Mouse (Mus musculus): ENCODE measurements around the gene Otud7b. TPM values are rescaled to one million over a fixed set of nuclear protein-coding genes. Genes with fewer than 3 reads are reported as not detected.

The Otud7b gene
- polyA plus RNA-seq, 1 experiment from 2014 or later, result 22.3 TPM

GRCm38 (mm10) chr3:96069542-96069941 lies 34.8 kb upstream of the Otud7b start:
- Histone ChIP-seq H3K9ac (no peak overlapping the region), H3K27me3 (replicated peaks) (no peaks in the 10 kb centered on the region), H3K36me3 (no peaks in the 10 kb centered on the region), H3K4me3 (replicated peaks) (no peak overlapping the region), H3K9me3 (no peaks in the 10 kb centered on the region), H3K4me2 (no peak overlapping the region), H3K27ac (no peak overlapping the region), H3K4me1 (no peaks in the 10 kb centered on the region)
- ATAC-seq (ENCODE audit: insufficient read depth, low FRiP score, low read depth), result no peak
- 57% methylated on average over 1 of the region's 1 CpGs for WGBS

- WGBS, result 65% methylated on average over 4 of the region's 4 CpGs
- Histone ChIP-seq H3K27me3 (replicated peaks) (no peaks in the 10 kb centered on the region), H3K4me2 (no peak overlapping the region), H3K9me3 (no peaks in the 10 kb centered on the region), H3K27ac (no peak overlapping the region), H3K4me3 (replicated peaks) (no peak overlapping the region), H3K36me3 (no peaks in the 10 kb centered on the region), H3K9ac (no peak overlapping the region), H3K4me1 (no peaks in the 10 kb centered on the region)
- no peak for ATAC-seq (ENCODE audit: insufficient read depth, low FRiP score, low read depth)
These were observed 34.1 kb upstream of the Otud7b start for GRCm38 (mm10) chr3:96070241-96070640.

GRCm38 (mm10) chr3:96072921-96073486 lies 31.3 kb upstream of the Otud7b start:
- Histone ChIP-seq H3K36me3 (no peaks in the 10 kb centered on the region), H3K4me3 (replicated peaks) (no peak overlapping the region), H3K4me1 (no peaks in the 10 kb centered on the region), H3K9me3 (no peaks in the 10 kb centered on the region), H3K4me2 (no peak overlapping the region), H3K27me3 (replicated peaks) (no peaks in the 10 kb centered on the region), H3K27ac (no peak overlapping the region), H3K9ac (no peak overlapping the region)
- no peak for ATAC-seq (ENCODE audit: insufficient read depth, low FRiP score, low read depth)
- 67% methylated on average over 12 of the region's 12 CpGs for WGBS

GRCm38 (mm10) chr3:96078066-96078465 lies 26.3 kb upstream of the Otud7b start:
- H3K27ac ChIP-seq, result no peak overlapping the region
- no peak overlapping the region for H3K4me2 ChIP-seq
- no peak for ATAC-seq (ENCODE audit: insufficient read depth, low FRiP score, low read depth)
- no peaks in the 10 kb centered on the region for H3K36me3 ChIP-seq
- no peak overlapping the region for H3K9ac ChIP-seq
- WGBS, result 72% methylated on average over 6 of the region's 6 CpGs
- H3K4me3 ChIP-seq (replicated peaks), result no peak overlapping the region
- H3K27me3 ChIP-seq (replicated peaks), result no peaks in the 10 kb centered on the region
- H3K4me1 ChIP-seq, result no peaks in the 10 kb centered on the region
- no peaks in the 10 kb centered on the region for H3K9me3 ChIP-seq

GRCm38 (mm10) chr3:96078711-96079110 lies 25.6 kb upstream of the Otud7b start:
- Histone ChIP-seq H3K27ac (no peak overlapping the region), H3K4me2 (no peak overlapping the region), H3K9ac (no peak overlapping the region), H3K4me1 (no peaks in the 10 kb centered on the region), H3K9me3 (no peaks in the 10 kb centered on the region), H3K4me3 (replicated peaks) (no peak overlapping the region), H3K27me3 (replicated peaks) (no peaks in the 10 kb centered on the region), H3K36me3 (no peaks in the 10 kb centered on the region)
- 58% methylated on average over 3 of the region's 3 CpGs for WGBS
- no peak for ATAC-seq (ENCODE audit: insufficient read depth, low FRiP score, low read depth)

- H3K9me3 ChIP-seq, result no peaks in the 10 kb centered on the region
- 53% methylated on average over 1 of the region's 1 CpGs for WGBS
- no peaks in the 10 kb centered on the region for H3K27me3 ChIP-seq (replicated peaks)
- H3K27ac ChIP-seq, result no peak overlapping the region
- no peaks in the 10 kb centered on the region for H3K4me1 ChIP-seq
- no peak for ATAC-seq (ENCODE audit: insufficient read depth, low FRiP score, low read depth)
- H3K4me3 ChIP-seq (replicated peaks), result no peak overlapping the region
- no peak overlapping the region for H3K9ac ChIP-seq
- no peaks in the 10 kb centered on the region for H3K36me3 ChIP-seq
- no peak overlapping the region for H3K4me2 ChIP-seq
These were observed 23.3 kb upstream of the Otud7b start for GRCm38 (mm10) chr3:96081006-96081405.

- ATAC-seq (ENCODE audit: insufficient read depth, low FRiP score, low read depth), result no peak
- no peak overlapping the region for H3K4me2 ChIP-seq
- no peaks in the 10 kb centered on the region for H3K36me3 ChIP-seq
- H3K27me3 ChIP-seq (replicated peaks), result no peaks in the 10 kb centered on the region
- no peaks in the 10 kb centered on the region for H3K9me3 ChIP-seq
- H3K27ac ChIP-seq, result no peak overlapping the region
- H3K4me1 ChIP-seq, result no peaks in the 10 kb centered on the region
- no peak overlapping the region for H3K9ac ChIP-seq
- no peak overlapping the region for H3K4me3 ChIP-seq (replicated peaks)
- WGBS, result 79% methylated on average over 4 of the region's 4 CpGs
These were observed 22.7 kb upstream of the Otud7b start for GRCm38 (mm10) chr3:96081650-96082049.

- no peaks in the 10 kb centered on the region for H3K9me3 ChIP-seq
- WGBS, result 78% methylated on average over 2 of the region's 2 CpGs
- H3K27me3 ChIP-seq (replicated peaks), result no peaks in the 10 kb centered on the region
- ATAC-seq (ENCODE audit: insufficient read depth, low FRiP score, low read depth), result no peak
- H3K4me1 ChIP-seq, result no peaks in the 10 kb centered on the region
- H3K36me3 ChIP-seq, result no peaks in the 10 kb centered on the region
- no peak overlapping the region for H3K27ac ChIP-seq
- no peak overlapping the region for H3K4me2 ChIP-seq
- H3K4me3 ChIP-seq (replicated peaks), result no peak overlapping the region
- H3K9ac ChIP-seq, result no peak overlapping the region
These were observed 22.2 kb upstream of the Otud7b start for GRCm38 (mm10) chr3:96082100-96082499.

- no peaks in the 10 kb centered on the region for H3K36me3 ChIP-seq
- no peak overlapping the region for H3K9ac ChIP-seq
- H3K4me3 ChIP-seq (replicated peaks), result no peak overlapping the region
- no peak overlapping the region for H3K4me2 ChIP-seq
- H3K27ac ChIP-seq, result no peak overlapping the region
- no peaks in the 10 kb centered on the region for H3K27me3 ChIP-seq (replicated peaks)
- no peaks in the 10 kb centered on the region for H3K4me1 ChIP-seq
- 70% methylated on average over 15 of the region's 15 CpGs for WGBS
- no peak for ATAC-seq (ENCODE audit: insufficient read depth, low FRiP score, low read depth)
- no peaks in the 10 kb centered on the region for H3K9me3 ChIP-seq
These were observed 21.4 kb upstream of the Otud7b start for GRCm38 (mm10) chr3:96082714-96083508.

GRCm38 (mm10) chr3:96084146-96084755 lies 20.1 kb upstream of the Otud7b start:
- no peaks in the 10 kb centered on the region for H3K4me1 ChIP-seq
- H3K36me3 ChIP-seq, result no peaks in the 10 kb centered on the region
- H3K9ac ChIP-seq, result no peak overlapping the region
- no peak for ATAC-seq (ENCODE audit: insufficient read depth, low FRiP score, low read depth)
- no peak overlapping the region for H3K27ac ChIP-seq
- WGBS, result 83% methylated on average over 10 of the region's 10 CpGs
- H3K4me3 ChIP-seq (replicated peaks), result no peak overlapping the region
- H3K9me3 ChIP-seq, result no peaks in the 10 kb centered on the region
- H3K27me3 ChIP-seq (replicated peaks), result no peaks in the 10 kb centered on the region
- H3K4me2 ChIP-seq, result no peak overlapping the region

GRCm38 (mm10) chr3:96087219-96087618 lies 17.1 kb upstream of the Otud7b start:
- H3K9me3 ChIP-seq, result no peaks in the 10 kb centered on the region
- ATAC-seq (ENCODE audit: insufficient read depth, low FRiP score, low read depth), result no peak; the same call in 1 of the 2 replicates
- H3K9ac ChIP-seq, result no peak overlapping the region
- H3K27me3 ChIP-seq (replicated peaks), result no peaks in the 10 kb centered on the region
- no peaks in the 10 kb centered on the region for H3K4me1 ChIP-seq
- WGBS, result 52% methylated on average over 2 of the region's 2 CpGs
- H3K4me3 ChIP-seq (replicated peaks), result no peak overlapping the region
- no peak overlapping the region for H3K27ac ChIP-seq
- no peak overlapping the region for H3K4me2 ChIP-seq
- no peaks in the 10 kb centered on the region for H3K36me3 ChIP-seq

- WGBS, result 81% methylated on average over 4 of the region's 4 CpGs
- no peak overlapping the region for H3K27ac ChIP-seq
These were observed 16.5 kb upstream of the Otud7b start for GRCm38 (mm10) chr3:96087801-96088200.

More at GRCm38 (mm10) chr3:96087801-96088200, 16.5 kb upstream of the Otud7b start:
- Histone ChIP-seq H3K4me3 (replicated peaks) (no peak overlapping the region), H3K9ac (no peak overlapping the region), H3K9me3 (no peaks in the 10 kb centered on the region), H3K36me3 (no peaks in the 10 kb centered on the region), H3K4me1 (no peaks in the 10 kb centered on the region), H3K27me3 (replicated peaks) (no peaks in the 10 kb centered on the region), H3K4me2 (no peak overlapping the region)
- no peak for ATAC-seq (ENCODE audit: insufficient read depth, low FRiP score, low read depth)
